Mouse (Mus musculus) stomach, postnatal 0 days (tissue): ENCODE results near the gene Rpl9-ps1.

Experiments
- CTCF ChIP-seq: IDR thresholded peaks from 2 replicates; pipeline ENCODE4 v1.5.1; 2016; ENCODE audit warnings: antibody characterized with exemption, low read depth, mild to moderate bottlenecking, moderate library complexity
- EP300 ChIP-seq: optimal IDR thresholded peaks from 2 replicates; pipeline ENCODE3; 2016; ENCODE audit warnings: antibody characterized with exemption

DNA sequence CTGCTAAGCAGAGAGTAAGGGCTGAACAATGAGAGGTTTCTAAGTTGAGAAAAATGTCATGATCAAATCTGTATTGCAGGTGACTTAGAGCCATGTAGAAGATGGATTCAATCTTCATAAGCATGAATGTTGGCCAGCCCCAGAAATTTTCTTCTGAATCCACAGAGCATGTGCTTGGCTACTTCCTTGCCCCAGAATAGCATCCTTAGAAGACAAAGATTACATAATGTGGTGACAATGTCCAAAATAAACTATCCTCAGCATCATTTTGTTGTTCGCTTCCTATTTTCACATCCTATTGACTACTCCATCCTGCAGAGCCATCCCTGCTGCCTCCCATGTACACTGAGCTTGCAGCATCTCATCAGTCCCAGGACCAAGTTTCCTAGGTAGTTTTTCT, 30.2 kb upstream of the Rpl9-ps1 start:
- no peak for TF ChIP-seq CTCF
- TF ChIP-seq EP300 = no peak
